Comparison of ENCODE assay signal across 27 mouse cellular contexts in genomic region chr13:58266864-58267263, GRCm38 (mm10).
"Had no signal": no experiment of that assay in that cellular context is flagged by ENCODE, and none has a peak within 500 bp of the region (broad histone marks: within the 10 kb centered on the region; RNA-seq: fewer than 3 reads in every experiment).

No protein-coding gene starts in this region.

- DNase-seq: left cerebral cortex, postnatal 4 days; liver; liver, embryonic 13.5 days; liver, postnatal 0 days; lung, adult 18-20 months; lung, adult 2 months; lung, embryonic 14.5 days; lung, postnatal 10 days; lung, postnatal 14 days; lung, postnatal 4 days; midbrain, embryonic 14.5 days had no signal

- H3K9me3 ChIP-seq: limb, embryonic 10.5 days; limb, embryonic 12.5 days; limb, embryonic 13.5 days; limb, embryonic 15.5 days; liver, embryonic 12.5 days; liver, embryonic 13.5 days; liver, embryonic 15.5 days; lung, embryonic 15.5 days; megakaryocyte, embryonic 14.5 days; midbrain, embryonic 10.5 days; midbrain, embryonic 12.5 days; midbrain, embryonic 13.5 days; midbrain, embryonic 15.5 days had no signal

- H3K9ac ChIP-seq: limb, embryonic 12.5 days; limb, embryonic 13.5 days; limb, embryonic 15.5 days; liver, embryonic 12.5 days; liver, embryonic 13.5 days; liver, embryonic 14.5 days; liver, embryonic 15.5 days; liver, postnatal 0 days; lung, embryonic 14.5 days; lung, embryonic 15.5 days; midbrain, embryonic 12.5 days; midbrain, embryonic 13.5 days; midbrain, embryonic 15.5 days had no signal

- H3K27me3 ChIP-seq: limb, embryonic 12.5 days; limb, embryonic 13.5 days; limb, embryonic 15.5 days; midbrain, embryonic 12.5 days; midbrain, embryonic 13.5 days; midbrain, embryonic 15.5 days had no signal

- H3K27ac ChIP-seq: left cerebral cortex, adult 2 months; limb, embryonic 10.5 days; limb, embryonic 12.5 days; limb, embryonic 13.5 days; limb, embryonic 15.5 days; liver, embryonic 12.5 days; liver, embryonic 13.5 days; liver, embryonic 14.5 days; liver, embryonic 15.5 days; lung, embryonic 15.5 days; macrophage; midbrain, embryonic 10.5 days; midbrain, embryonic 12.5 days; midbrain, embryonic 13.5 days; midbrain, embryonic 15.5 days had no signal

- H3K36me3 ChIP-seq: liver, embryonic 12.5 days; liver, embryonic 13.5 days; liver, embryonic 15.5 days; midbrain, embryonic 15.5 days had no signal

- H3K4me1 ChIP-seq: limb, embryonic 10.5 days; limb, embryonic 12.5 days; limb, embryonic 13.5 days; limb, embryonic 15.5 days; liver, embryonic 12.5 days; liver, embryonic 13.5 days; lung, embryonic 15.5 days; megakaryocyte, embryonic 14.5 days; midbrain, embryonic 10.5 days; midbrain, embryonic 12.5 days; midbrain, embryonic 13.5 days; midbrain, embryonic 15.5 days had no signal

- H3K4me3 ChIP-seq: left cerebral cortex, adult 2 months; limb, embryonic 10.5 days; limb, embryonic 12.5 days; limb, embryonic 13.5 days; limb, embryonic 15.5 days; liver, embryonic 12.5 days; liver, embryonic 13.5 days; liver, embryonic 15.5 days; lung, embryonic 15.5 days; megakaryocyte, embryonic 14.5 days; midbrain, embryonic 10.5 days; midbrain, embryonic 12.5 days; midbrain, embryonic 13.5 days; midbrain, embryonic 15.5 days; myocyte had no signal
